Mouse (Mus musculus): ENCODE data around the gene Zfp316.

The Zfp316 gene

DNA sequence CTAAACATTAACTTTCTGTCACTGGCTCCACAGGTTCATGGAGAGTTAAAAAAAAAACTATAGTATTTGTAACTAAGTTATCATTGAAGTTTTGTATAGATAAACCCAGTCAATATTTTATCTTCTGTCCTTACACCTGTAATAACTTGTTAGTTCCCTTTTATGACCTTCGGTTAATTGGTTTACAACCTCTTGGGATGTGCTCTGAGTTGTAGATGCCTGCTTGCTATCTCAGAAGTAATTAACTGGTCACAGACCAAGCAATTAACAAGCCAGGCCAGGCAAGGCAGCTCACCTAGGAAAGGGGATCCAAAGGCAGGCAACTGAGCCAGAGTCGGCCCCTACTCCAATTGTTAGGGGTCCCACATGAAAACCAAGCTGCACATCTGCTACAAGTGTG, 56.0 kb downstream of the Zfp316 start:
- no peak for DNase-seq

DNA sequence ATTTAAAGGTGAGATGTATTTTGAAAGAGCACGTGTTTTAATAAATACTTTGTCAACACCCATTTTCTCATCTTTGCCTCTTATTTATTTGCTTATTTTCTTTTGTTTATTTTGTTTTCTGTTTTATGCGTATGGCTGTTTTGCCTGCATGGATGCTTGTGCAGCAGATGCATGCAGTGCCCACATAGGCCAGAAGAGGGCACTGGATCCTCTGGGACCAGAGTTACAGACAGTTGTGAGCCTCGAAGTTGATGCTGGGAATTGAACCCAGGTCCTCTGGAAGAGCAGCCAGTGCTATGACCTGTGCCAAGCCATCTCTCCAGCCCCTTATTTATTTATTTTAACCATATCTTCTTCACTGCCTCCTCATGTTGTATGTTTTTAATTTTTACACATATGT, 64.8 kb downstream of the Zfp316 start:
- no peak for DNase-seq
